Mouse (Mus musculus) thymus, postnatal 4 days (tissue): ENCODE data around the gene Cox7a2l.

Experiments
- DNase-seq: peaks from one replicate; pipeline ENCODE4 v3.0.0; 2021

Gene Cox7a2l

GRCm38 (mm10) chr17:83526091-83526561 lies 9.0 kb upstream of the Cox7a2l start:
- peak; percentile 52 for DNase-seq

GRCm38 (mm10) chr17:83525596-83525995 lies 8.5 kb upstream of the Cox7a2l start:
- peak; percentile 60 for DNase-seq

DNA sequence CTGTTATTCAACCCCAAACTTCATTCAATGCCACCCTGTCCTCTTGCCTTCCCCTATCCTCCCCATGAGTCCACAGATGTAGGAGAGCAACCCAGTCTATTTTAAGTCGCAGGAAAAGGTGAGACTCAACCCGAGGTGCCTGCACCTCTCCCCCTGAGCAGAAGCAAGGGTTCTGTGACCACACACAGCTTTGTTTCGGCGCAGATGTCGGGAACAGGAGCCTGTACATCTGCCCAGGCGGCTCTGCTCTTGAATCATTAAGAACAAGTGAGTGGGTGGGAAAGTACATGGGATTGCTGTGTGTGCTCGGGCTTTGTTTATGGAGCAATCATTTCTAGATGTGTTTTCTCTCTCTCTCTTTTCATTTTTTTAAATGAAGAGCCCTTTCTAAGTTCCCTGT lies 7.6 kb upstream of the Cox7a2l start:
- peak; percentile 55 for DNase-seq

- DNase-seq = no peak
Measured at GRCm38 (mm10) chr17:83522590-83523379, 5.7 kb upstream of the Cox7a2l start.

DNA sequence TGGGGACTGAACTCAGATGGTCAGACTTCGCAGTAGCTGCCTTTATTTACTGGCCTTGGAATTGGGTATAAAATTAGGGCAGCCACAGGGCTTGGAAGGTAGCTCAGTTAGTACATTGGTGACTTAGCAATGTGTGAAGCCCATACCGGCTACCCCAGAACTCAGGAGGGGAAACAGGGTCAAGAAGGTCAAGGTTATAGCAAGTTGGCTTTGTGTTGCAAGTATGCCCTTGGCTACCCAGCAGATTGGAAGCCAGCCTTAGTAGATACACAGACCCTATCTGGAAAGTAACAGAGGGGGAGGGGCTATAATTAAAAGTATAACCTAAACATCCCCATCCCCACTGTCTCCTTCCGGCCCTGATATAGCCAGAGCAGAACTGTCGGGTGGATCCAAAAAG lies 4.8 kb upstream of the Cox7a2l start:
- DNase-seq = no peak

GRCm38 (mm10) chr17:83514213-83514701 lies 2.9 kb downstream of the Cox7a2l start:
- DNase-seq = peak; percentile 94

DNA sequence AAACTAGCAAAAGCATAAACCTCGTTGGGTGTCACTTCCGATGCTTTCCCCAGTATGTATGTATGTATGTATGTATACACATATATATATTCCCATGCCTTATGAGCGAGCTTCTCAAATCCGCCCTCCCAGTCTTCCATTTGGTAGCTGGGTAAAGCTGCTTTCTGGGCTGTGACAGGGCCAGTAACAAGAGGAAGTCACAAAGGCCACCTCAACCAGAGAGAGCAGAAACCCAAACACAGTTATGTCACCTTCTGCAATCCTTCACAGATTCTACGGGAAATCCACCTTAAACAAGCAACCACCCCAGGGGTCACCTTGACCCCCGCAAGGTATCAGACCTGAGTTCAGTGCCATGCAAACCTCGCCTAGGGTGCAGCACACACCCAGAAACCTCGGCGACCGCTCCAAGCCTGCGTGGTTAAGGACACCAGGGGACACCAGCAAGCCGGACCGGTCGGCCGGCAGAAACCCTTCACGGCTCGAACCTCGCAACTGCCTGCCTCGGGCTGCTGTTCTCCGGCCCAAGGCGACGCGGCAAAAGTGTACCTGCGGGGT lies 3.4 kb downstream of the Cox7a2l start:
- DNase-seq = no peak

DNA sequence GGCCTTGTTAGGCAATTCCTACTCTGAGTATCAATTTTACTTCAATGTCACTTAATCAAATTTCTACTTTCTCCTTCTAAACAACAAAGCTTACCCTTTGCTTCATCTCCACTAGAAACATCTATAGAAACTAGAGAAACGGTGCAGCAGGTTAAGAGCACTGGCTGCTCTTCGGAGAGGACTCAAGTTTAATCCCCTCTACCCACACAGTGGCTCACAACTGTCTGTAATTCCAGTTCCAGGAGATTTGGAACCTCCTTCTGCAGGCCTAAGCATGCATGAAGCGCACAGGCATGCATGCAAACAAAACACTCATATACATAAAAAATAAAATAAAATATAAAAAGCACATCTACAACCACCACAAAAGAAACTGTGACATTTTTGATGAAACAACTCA lies 5.0 kb downstream of the Cox7a2l start:
- no peak for DNase-seq

- DNase-seq = no peak
Measured at GRCm38 (mm10) chr17:83503693-83504092, 13.4 kb downstream of the Cox7a2l start.

GRCm38 (mm10) chr17:83499692-83500091 lies 17.4 kb downstream of the Cox7a2l start:
- DNase-seq = no peak

DNA sequence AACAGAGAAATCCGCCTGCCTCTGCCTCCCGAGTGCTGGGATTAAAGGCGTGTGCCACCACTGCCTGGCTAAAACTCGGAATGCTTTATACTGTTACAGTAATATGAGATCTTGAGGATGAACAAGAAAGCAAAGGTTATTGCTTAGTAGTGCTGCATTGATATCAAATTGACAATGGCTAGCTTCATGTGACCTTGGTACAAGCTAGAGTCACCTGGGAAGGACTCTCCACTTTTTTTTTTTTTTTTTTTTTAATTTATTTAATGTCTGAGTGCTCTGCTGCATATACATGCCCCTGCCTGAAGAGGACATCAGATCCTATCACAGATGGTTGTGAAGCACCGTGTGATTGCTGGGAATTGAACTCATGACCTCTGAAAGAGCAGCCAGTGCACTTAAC lies 18.2 kb downstream of the Cox7a2l start:
- no peak for DNase-seq

GRCm38 (mm10) chr17:83487762-83488161 lies 29.4 kb downstream of the Cox7a2l start:
- no peak for DNase-seq

- DNase-seq = no peak
Measured at GRCm38 (mm10) chr17:83483784-83484183, 33.3 kb downstream of the Cox7a2l start.

DNA sequence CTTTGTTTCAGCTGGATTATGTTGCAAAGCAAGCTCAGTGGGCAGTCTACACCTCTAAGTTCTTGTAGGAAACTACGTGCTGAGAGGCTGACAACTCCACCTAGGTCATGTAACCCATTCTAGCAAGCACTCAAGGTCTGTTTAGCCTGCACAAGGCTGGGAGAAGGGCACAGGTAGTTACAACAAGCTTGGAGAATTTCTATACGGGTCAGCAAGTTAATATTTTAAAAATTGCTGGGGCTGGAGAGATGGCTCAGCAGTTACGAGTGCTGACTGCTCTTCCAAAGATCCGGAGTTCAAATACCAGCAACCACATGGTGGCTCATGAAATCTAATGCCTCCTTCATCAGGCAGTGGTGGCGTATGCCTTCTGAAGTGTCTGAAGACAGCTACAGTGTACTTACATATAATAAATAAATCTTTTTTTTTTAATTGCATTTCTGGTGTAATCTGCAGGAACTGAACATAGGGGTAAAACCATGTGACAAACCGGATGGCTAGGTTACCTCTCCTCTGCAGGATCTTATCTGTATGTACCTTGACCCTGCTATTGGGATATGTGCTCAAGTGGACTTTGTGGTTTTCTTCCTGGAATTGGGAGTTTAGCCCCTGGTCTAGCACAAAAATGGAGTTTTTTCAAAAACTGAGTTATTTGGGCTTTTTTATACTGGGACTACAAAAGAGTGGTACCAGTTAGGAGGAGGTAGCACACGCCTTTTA lies 34.2 kb downstream of the Cox7a2l start:
- no peak for DNase-seq

GRCm38 (mm10) chr17:83481551-83481950 lies 35.6 kb downstream of the Cox7a2l start:
- DNase-seq = no peak

GRCm38 (mm10) chr17:83477089-83477488 lies 40.0 kb downstream of the Cox7a2l start:
- DNase-seq = no peak

- DNase-seq = no peak
Measured at GRCm38 (mm10) chr17:83469586-83469985, 47.5 kb downstream of the Cox7a2l start.

DNA sequence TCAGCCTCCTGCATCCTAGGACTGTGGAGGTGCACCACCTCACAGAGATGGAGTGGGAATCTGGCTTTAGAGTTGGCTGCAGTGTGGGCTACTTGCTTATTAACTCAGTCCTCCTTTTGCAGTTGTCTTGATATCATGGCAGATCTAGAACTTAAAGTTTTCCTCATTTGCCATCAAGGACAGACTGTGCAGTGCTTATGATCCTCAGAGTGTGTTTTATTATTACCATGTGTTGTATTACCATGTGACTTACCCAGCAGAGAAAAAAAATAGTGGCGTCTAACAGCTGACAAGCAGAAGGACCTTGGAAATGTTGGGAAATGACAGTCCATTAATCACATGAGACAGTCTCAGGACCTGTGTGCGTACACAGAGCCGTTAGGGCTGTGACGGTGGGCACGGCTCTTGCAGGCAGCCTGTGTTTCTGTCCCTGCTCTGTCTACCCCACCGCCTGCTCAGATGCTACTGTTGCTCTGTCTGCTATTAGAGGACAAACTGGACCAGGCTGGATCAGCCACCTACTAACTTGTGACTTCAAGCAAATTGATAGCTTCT lies 50.4 kb downstream of the Cox7a2l start:
- no peak for DNase-seq

DNA sequence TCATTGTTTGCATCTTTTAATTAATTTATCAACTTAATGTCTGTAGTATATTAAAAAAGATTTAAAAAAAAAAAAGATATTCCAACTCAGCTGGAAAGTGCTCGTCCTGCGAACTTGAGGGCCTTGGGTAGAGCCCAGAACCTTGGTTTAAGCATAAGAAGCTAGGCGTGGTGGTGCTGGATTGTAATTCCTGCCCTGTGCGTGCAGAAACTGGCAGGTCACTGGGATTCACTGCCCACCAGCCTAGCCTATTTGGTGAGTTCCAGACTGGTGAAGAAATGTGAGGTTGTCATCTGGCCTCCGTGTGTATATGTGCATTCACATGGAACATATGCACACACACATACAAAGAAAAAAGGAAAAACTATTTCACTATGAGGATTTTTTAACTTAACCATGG lies 51.2 kb downstream of the Cox7a2l start:
- DNase-seq = no peak

DNA sequence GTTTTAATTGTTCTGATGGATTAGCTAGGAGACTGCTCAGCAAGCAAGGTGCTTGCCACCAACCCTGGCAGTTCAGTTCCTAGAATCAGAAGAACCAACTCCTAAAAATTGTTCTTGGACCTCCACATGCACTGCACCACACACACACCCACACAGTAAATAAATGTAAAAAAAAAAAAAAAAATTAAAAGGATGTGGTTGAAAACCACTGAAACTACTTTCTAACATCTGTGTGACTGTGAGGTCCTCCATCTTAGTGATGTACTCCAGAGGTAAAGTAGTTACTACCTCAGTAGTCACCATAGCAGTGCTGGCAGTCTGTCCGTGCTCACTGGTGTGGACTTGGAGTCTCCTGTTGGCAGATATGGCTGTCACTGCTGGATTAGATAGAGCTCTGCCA lies 59.9 kb downstream of the Cox7a2l start:
- DNase-seq = no peak

GRCm38 (mm10) chr17:83453587-83453986 lies 63.5 kb downstream of the Cox7a2l start:
- no peak for DNase-seq

DNA sequence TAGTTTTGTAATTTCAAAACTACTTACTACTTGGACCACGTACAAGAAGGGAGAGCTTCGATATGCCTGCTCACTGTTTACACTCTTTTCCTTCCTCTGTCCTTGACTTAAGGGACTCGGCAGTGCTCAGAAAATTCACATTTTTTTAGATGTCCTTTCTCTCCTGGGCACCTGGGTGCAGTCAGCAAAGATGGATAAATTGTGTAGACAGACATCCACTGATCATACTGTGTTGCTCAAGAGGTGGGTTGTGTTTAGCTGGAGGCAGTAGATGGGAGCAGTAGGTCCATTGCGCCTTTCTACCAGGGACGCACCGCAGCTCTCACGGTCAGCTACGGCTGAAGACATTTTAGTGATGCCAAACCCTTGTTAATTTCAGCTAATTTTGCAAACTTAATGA lies 64.7 kb downstream of the Cox7a2l start:
- DNase-seq = no peak
